Comparison of ENCODE assay signal across 26 mouse cellular contexts in genomic region chr3:121521123-121521522, GRCm38 (mm10). TPM values are rescaled to one million over a fixed set of nuclear protein-coding genes. Genes with fewer than 3 reads are reported as not detected.
DNase-seq lines count a peak whose midpoint lies in the region; ATAC-seq lines count a peak whose summit lies in the region.
"Had no signal": no experiment of that assay in that cellular context is flagged by ENCODE, and none has a peak within 500 bp of the region (broad histone marks: within the 10 kb centered on the region; RNA-seq: fewer than 3 reads in every experiment).

No protein-coding gene starts in this region.

- no peaks in the 10 kb centered on the region for H3K27me3 ChIP-seq in embryonic facial prominence, embryonic 13.5 days
- H3K27me3 ChIP-seq in embryonic facial prominence, embryonic 10.5 days (replicated peaks; ENCODE audit: low read depth, poor library complexity, severe bottlenecking): no peaks in the 10 kb centered on the region
- H3K27me3 ChIP-seq in embryonic facial prominence, embryonic 15.5 days: no peaks in the 10 kb centered on the region
- no peaks in the 10 kb centered on the region for H3K27me3 ChIP-seq in hindbrain, embryonic 11.5 days (ENCODE audit: control insufficient read depth, insufficient read depth, low read length)
- H3K27me3 ChIP-seq: embryonic facial prominence, embryonic 12.5 days; forebrain, embryonic 12.5 days; Patski had no signal

- no peak for DNase-seq in embryonic facial prominence, embryonic 10.5 days (ENCODE audit: low spot score)
- no peak for DNase-seq in spleen, postnatal 4 days (ENCODE audit: low spot score in 2 of 2)
- DNase-seq in thymus, postnatal 25 days: no peak
- no peak for DNase-seq in hindbrain, embryonic 11.5 days (ENCODE audit: low spot score)
- DNase-seq: adrenal gland, adult 8-10 months; adrenal gland, postnatal 14 days; adrenal gland, postnatal 36 days; cerebellum, adult 11-12 months; cerebellum, adult 2 months; cerebellum, adult 9-10 months; cerebellum, postnatal 10 days; cerebellum, postnatal 25 days; embryo, embryonic 11 days had no signal

- H3K4me1 ChIP-seq in embryonic facial prominence, embryonic 13.5 days: peaks cover 14% of the 10 kb centered on the region
- peaks cover 7% of the 10 kb centered on the region for H3K4me1 ChIP-seq in embryonic facial prominence, embryonic 10.5 days
- peaks cover 10% of the 10 kb centered on the region for H3K4me1 ChIP-seq in embryonic facial prominence, embryonic 15.5 days
- no peaks in the 10 kb centered on the region for H3K4me1 ChIP-seq in hindbrain, embryonic 11.5 days (replicated peaks; ENCODE audit: control insufficient read depth, insufficient read depth, low read length)
- H3K4me1 ChIP-seq: forebrain, embryonic 12.5 days had no signal

- no peaks in the 10 kb centered on the region for H3K9me3 ChIP-seq in embryonic facial prominence, embryonic 13.5 days
- H3K9me3 ChIP-seq in embryonic facial prominence, embryonic 10.5 days: no peaks in the 10 kb centered on the region
- H3K9me3 ChIP-seq in embryonic facial prominence, embryonic 15.5 days (replicated peaks): no peaks in the 10 kb centered on the region
- H3K9me3 ChIP-seq in hindbrain, embryonic 11.5 days (ENCODE audit: control insufficient read depth, low read length): no peaks in the 10 kb centered on the region
- H3K9me3 ChIP-seq: embryonic facial prominence, embryonic 12.5 days; forebrain, embryonic 10.5 days; forebrain, embryonic 12.5 days; G1E had no signal

- H3K9ac ChIP-seq in embryonic facial prominence, embryonic 13.5 days: no peak overlapping the region
- no peak overlapping the region for H3K9ac ChIP-seq in embryonic facial prominence, embryonic 15.5 days
- H3K9ac ChIP-seq in hindbrain, embryonic 11.5 days (ENCODE audit: low read depth, low read length): no peak overlapping the region
- H3K9ac ChIP-seq: embryonic facial prominence, embryonic 12.5 days; forebrain, embryonic 12.5 days had no signal

- no peak overlapping the region for H3K4me3 ChIP-seq in embryonic facial prominence, embryonic 13.5 days
- H3K4me3 ChIP-seq in embryonic facial prominence, embryonic 10.5 days: no peak overlapping the region
- no peak overlapping the region for H3K4me3 ChIP-seq in embryonic facial prominence, embryonic 15.5 days (replicated peaks)
- no peak overlapping the region for H3K4me3 ChIP-seq in hindbrain, embryonic 11.5 days (ENCODE audit: low read depth, low read length)
- H3K4me3 ChIP-seq: embryonic facial prominence, embryonic 12.5 days; erythroblast, embryonic 14.5 days; forebrain, embryonic 10.5 days; forebrain, embryonic 12.5 days had no signal

- 74% methylated on average over 3 of the region's 3 CpGs for WGBS in embryonic facial prominence, embryonic 13.5 days
- 92% methylated on average over 3 of the region's 3 CpGs for WGBS in embryonic facial prominence, embryonic 10.5 days
- 70% methylated on average over 3 of the region's 3 CpGs for WGBS in embryonic facial prominence, embryonic 15.5 days
- WGBS in hindbrain, embryonic 11.5 days: 90% methylated on average over 3 of the region's 3 CpGs

- no peak for ATAC-seq in embryonic facial prominence, embryonic 13.5 days (ENCODE audit: insufficient number of reproducible peaks, insufficient read depth, low FRiP score, low TSS enrichment, low read depth)
- ATAC-seq in common myeloid progenitor, adult 5-6 weeks (replicated peaks; ENCODE audit: low read depth, poor library complexity, severe bottlenecking): peak; percentile 76
- no peak for ATAC-seq in embryonic facial prominence, embryonic 15.5 days (ENCODE audit: insufficient number of reproducible peaks, low FRiP score, low TSS enrichment, low read depth)
- peak; percentile 74 for ATAC-seq in megakaryocyte progenitor cell, adult 5-6 weeks (replicated peaks; ENCODE audit: poor library complexity)
- no peak for ATAC-seq in hindbrain, embryonic 11.5 days (ENCODE audit: low FRiP score)
- ATAC-seq: activated CD4-positive, CD25-positive, alpha-beta regulatory T cell, adult 4 months; forebrain, embryonic 14.5 days; forebrain, embryonic 16.5 days; Patski had no signal

- H3K36me3 ChIP-seq in embryonic facial prominence, embryonic 13.5 days: no peaks in the 10 kb centered on the region
- H3K36me3 ChIP-seq in embryonic facial prominence, embryonic 10.5 days (replicated peaks): no peaks in the 10 kb centered on the region
- H3K36me3 ChIP-seq in embryonic facial prominence, embryonic 15.5 days: no peaks in the 10 kb centered on the region
- no peaks in the 10 kb centered on the region for H3K36me3 ChIP-seq in hindbrain, embryonic 11.5 days (ENCODE audit: control insufficient read depth, insufficient read depth, low read length)
- H3K36me3 ChIP-seq: embryonic facial prominence, embryonic 12.5 days; forebrain, embryonic 10.5 days; forebrain, embryonic 12.5 days; G1E had no signal

- H3K27ac ChIP-seq in embryonic facial prominence, embryonic 13.5 days: peak overlapping the region; percentile 4
- H3K27ac ChIP-seq in embryonic facial prominence, embryonic 10.5 days (replicated peaks): no peak overlapping the region
- 0 out of 2 replicates have a peak overlapping the region, but pooled peaks have one; percentile 39 for H3K27ac ChIP-seq in embryonic facial prominence, embryonic 15.5 days (replicated peaks)
- H3K27ac ChIP-seq in hindbrain, embryonic 11.5 days (ENCODE audit: low read depth, low read length): no peak overlapping the region
- H3K27ac ChIP-seq: embryonic facial prominence, embryonic 12.5 days; forebrain, embryonic 10.5 days; forebrain, embryonic 12.5 days had no signal

- no peak overlapping the region for H3K4me2 ChIP-seq in embryonic facial prominence, embryonic 13.5 days
- no peak overlapping the region for H3K4me2 ChIP-seq in embryonic facial prominence, embryonic 15.5 days (replicated peaks)
- H3K4me2 ChIP-seq in hindbrain, embryonic 11.5 days (replicated peaks; ENCODE audit: low read depth, low read length): no peak overlapping the region
- H3K4me2 ChIP-seq: embryonic facial prominence, embryonic 12.5 days; forebrain, embryonic 12.5 days had no signal

RNA-seq across cellular contexts. Expression of gene Slc44a3, which starts 11.1 kb away (rescaled TPM):
- polyA plus RNA-seq in embryonic facial prominence, embryonic 13.5 days (2015; fragmentation: Nextera tagmentation; extraction: Ambion mirVana): 2.3 and 4.2 TPM in 2 replicates
- polyA plus RNA-seq in embryonic facial prominence, embryonic 10.5 days (2016; fragmentation: Nextera tagmentation; extraction: Ambion mirVana): 0.83 and 1.6 TPM in 2 replicates
- total RNA-seq in common myeloid progenitor, adult 5-6 weeks (2017): 0.46 TPM in 1 of 2 replicates, not detected in the other
- polyA plus RNA-seq in embryonic facial prominence, embryonic 15.5 days (2015; fragmentation: Nextera tagmentation; extraction: Ambion mirVana): 4.4 and 6.2 TPM in 2 replicates
- total RNA-seq in megakaryocyte progenitor cell, adult 5-6 weeks (2015): 0.30 TPM in 1 of 2 replicates, not detected in the other
- total RNA-seq in megakaryocyte progenitor cell, adult 5-6 weeks (2017): 0.03 TPM in 1 of 2 replicates, not detected in the other
- polyA plus RNA-seq in hindbrain, embryonic 11.5 days (2014; fragmentation: Nextera tagmentation; extraction: Ambion mirVana): 0.86 and 1.6 TPM in 2 replicates
- polyA plus RNA-seq: activated CD4-positive, CD25-positive, alpha-beta regulatory T cell, adult 4 months; erythroblast, embryonic 14.5 days; G1E had no signal

Comparison
In these comparisons a context has a peak if more than half of its experiments do, and no peak if none do; other contexts are left out.
1. H3K27ac ChIP-seq: peak in embryonic facial prominence, embryonic 13.5 days (single experiment) and embryonic facial prominence, embryonic 15.5 days (single experiment); none in embryonic facial prominence, embryonic 10.5 days (single experiment) and hindbrain, embryonic 11.5 days (single experiment).
2. ATAC-seq: peak in common myeloid progenitor, adult 5-6 weeks (single experiment) and megakaryocyte progenitor cell, adult 5-6 weeks (single experiment); none in embryonic facial prominence, embryonic 13.5 days (single experiment), embryonic facial prominence, embryonic 15.5 days (single experiment) and hindbrain, embryonic 11.5 days (single experiment).